Mouse (Mus musculus) liver, postnatal 0 days (tissue): ENCODE measurements around the gene Rnf41. TPM values are rescaled to one million over a fixed set of nuclear protein-coding genes. Genes with fewer than 3 reads are reported as not detected.

ENCODE experiments used
- ATAC-seq: fragments of 200-750 bp; cut with Nextera tagmentation; 2 replicates; pipeline ENCODE4 v1.8.0; 2017; ENCODE audit warnings: mild to moderate bottlenecking, moderate library complexity
- DNase-seq: peaks from one replicate; pipeline ENCODE4 v3.0.0-alpha.2; 2016
- H3K27ac ChIP-seq: fragments of 300-500 bp; sonication (generic); 2 replicates; pipeline ENCODE4 v1.5.1; 2014; ENCODE audit warnings: antibody characterized with exemption, moderate library complexity, mild to moderate bottlenecking, low read depth
- H3K27me3 ChIP-seq: fragments of 300-500 bp; sonication (generic); 2 replicates; pipeline ENCODE4 v1.6.1; 2014; ENCODE audit warnings: low read length, control low read depth, mixed read lengths; ENCODE audit not compliant: insufficient read depth
- H3K36me3 ChIP-seq: fragments of 300-500 bp; sonication (generic); replicated peaks from 2 replicates; pipeline ENCODE4 v1.6.1; 2014; ENCODE audit warnings: mild to moderate bottlenecking, control low read depth, low read length, moderate library complexity, mixed read lengths; ENCODE audit not compliant: insufficient read depth
- H3K4me1 ChIP-seq: fragments of 300-500 bp; sonication (generic); 2 replicates; pipeline ENCODE4 v1.6.1; 2014; ENCODE audit warnings: antibody characterized with exemption, mild to moderate bottlenecking, control low read depth; ENCODE audit not compliant: insufficient read depth
- H3K4me2 ChIP-seq: fragments of 300-500 bp; sonication (generic); 2 replicates; pipeline ENCODE4 v1.6.1; 2014; ENCODE audit warnings: low read depth, mild to moderate bottlenecking, low read length, moderate library complexity, mixed read lengths
- H3K4me3 ChIP-seq: fragments of 300-500 bp; sonication (generic); 2 replicates; pipeline ENCODE4 v1.5.1; 2014; ENCODE audit warnings: low read depth, low read length
- H3K9ac ChIP-seq: fragments of 300-500 bp; sonication (generic); replicated peaks from 2 replicates; pipeline ENCODE4 v1.6.1; 2014; ENCODE audit warnings: mild to moderate bottlenecking, moderate library complexity
- H3K9me3 ChIP-seq: fragments of 300-500 bp; sonication (generic); 2 replicates; pipeline ENCODE4 v1.6.1; 2016; ENCODE audit warnings: mild to moderate bottlenecking, control low read depth, low read length, mixed read lengths
- CTCF ChIP-seq: sonication (generic); IDR thresholded peaks from 2 replicates; pipeline ENCODE4 v1.5.1; 2016; ENCODE audit warnings: antibody characterized with exemption, low read depth
- EP300 ChIP-seq: IDR thresholded peaks from 2 replicates; pipeline ENCODE4 v1.6.1; 2016; ENCODE audit warnings: antibody characterized with exemption, low read depth, mild to moderate bottlenecking
- WGBS: fragments of 180-500 bp; shearing (Covaris S2); extraction: QIAGEN DNeasy Blood & Tissue Kit; methylation state at CpG from one replicate; pipeline ENCODE4 v1.1.7; 2014; ENCODE audit not compliant: insufficient replicate concordance; 5-methylcytosine and 5-hydroxymethylcytosine counted together
- polyA plus RNA-seq: library from polyadenylated mRNA; unstranded; fragments of >200 nt; fragmentation: Nextera tagmentation; extraction: Ambion mirVana; gene quantifications from 2 replicates; pipeline ENCODE4 v1.2.1, GENCODE M21; 2015

Rnf41 gene
- polyA plus RNA-seq, 1 experiment from 2014 or later = 7.2 TPM

GRCm38 (mm10) chr10:128451014-128451413, 39.6 kb downstream of the Rnf41 start:
- H3K4me1 ChIP-seq = no peaks in the 10 kb centered on the region
- H3K36me3 ChIP-seq = no peaks in the 10 kb centered on the region
- DNase-seq = no peak
- H3K9ac ChIP-seq = no peak overlapping the region
- no peak for ATAC-seq
- no peak overlapping the region for H3K4me2 ChIP-seq
- no peak overlapping the region for H3K4me3 ChIP-seq
- no peaks in the 10 kb centered on the region for H3K27me3 ChIP-seq
- H3K27ac ChIP-seq = no peak overlapping the region
- 77% methylated on average over 6 of the region's 6 CpGs for WGBS
- H3K9me3 ChIP-seq = no peaks in the 10 kb centered on the region
- no peak for TF ChIP-seq EP300
- no peak for TF ChIP-seq CTCF

DNA sequence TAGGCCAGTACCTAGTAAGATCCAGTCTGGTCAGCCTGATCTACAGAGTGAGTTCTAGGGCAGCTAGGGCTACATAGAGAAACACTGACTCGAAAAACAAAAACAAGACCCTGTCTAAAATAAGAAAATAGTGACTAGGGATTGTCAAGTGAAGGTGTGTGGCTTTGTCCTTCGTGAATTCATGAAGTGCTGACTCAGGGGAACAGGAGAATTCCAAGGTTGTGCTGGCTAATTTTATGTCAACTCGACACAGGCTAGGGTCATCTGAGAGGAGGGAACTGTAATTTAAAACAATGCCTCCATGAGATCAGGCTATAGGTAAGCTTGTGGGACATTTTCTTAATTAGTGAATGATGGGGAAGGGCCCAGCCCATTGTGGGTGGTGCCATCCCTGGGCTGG, 43.0 kb downstream of the Rnf41 start:
- Histone ChIP-seq H3K27me3 (no peaks in the 10 kb centered on the region), H3K36me3 (no peaks in the 10 kb centered on the region), H3K4me1 (no peaks in the 10 kb centered on the region), H3K4me2 (no peak overlapping the region), H3K9ac (no peak overlapping the region), H3K4me3 (no peak overlapping the region), H3K9me3 (no peaks in the 10 kb centered on the region), H3K27ac (no peak overlapping the region)
- ATAC-seq = no peak
- TF ChIP-seq CTCF (no peak), EP300 (no peak)
- no peak for DNase-seq
- 64% methylated on average over 3 of the region's 3 CpGs for whole genome bisulfite sequencing

- H3K4me1 ChIP-seq = peaks cover 2% of the 10 kb centered on the region; the same call in 1 of the 2 replicates
- TF ChIP-seq CTCF (peak; percentile 80), EP300 (no peak)
- no peak overlapping the region for H3K27ac ChIP-seq
- H3K4me2 ChIP-seq = peak overlapping the region; percentile 40
- 0 out of 2 replicates have a peak overlapping the region, but pooled peaks have one; percentile 16 for H3K9ac ChIP-seq
- H3K9me3 ChIP-seq = no peaks in the 10 kb centered on the region
- no peaks in the 10 kb centered on the region for H3K36me3 ChIP-seq
- ATAC-seq = no peak
- H3K27me3 ChIP-seq = no peaks in the 10 kb centered on the region
- peak; percentile 80 for DNase-seq
- 4% methylated on average over 6 of the region's 6 CpGs for WGBS
- no peak overlapping the region for H3K4me3 ChIP-seq
These were observed 43.8 kb downstream of the Rnf41 start for GRCm38 (mm10) chr10:128455280-128455679.

- Histone ChIP-seq H3K9me3 (no peaks in the 10 kb centered on the region), H3K4me1 (peaks cover 10% of the 10 kb centered on the region; the same call in 1 of the 2 replicates), H3K4me2 (no peak overlapping the region; the same call in 1 of the 2 replicates), H3K27ac (no peak overlapping the region), H3K9ac (no peak overlapping the region), H3K4me3 (no peak overlapping the region), H3K36me3 (peaks cover 9% of the 10 kb centered on the region; the same call in 1 of the 2 replicates), H3K27me3 (no peaks in the 10 kb centered on the region)
- DNase-seq = no peak
- no peak for TF ChIP-seq EP300
- TF ChIP-seq CTCF = no peak
- WGBS = 89% methylated on average over 6 of the region's 6 CpGs
- no peak for ATAC-seq
These were observed 46.2 kb downstream of the Rnf41 start for GRCm38 (mm10) chr10:128457676-128458075.

DNA sequence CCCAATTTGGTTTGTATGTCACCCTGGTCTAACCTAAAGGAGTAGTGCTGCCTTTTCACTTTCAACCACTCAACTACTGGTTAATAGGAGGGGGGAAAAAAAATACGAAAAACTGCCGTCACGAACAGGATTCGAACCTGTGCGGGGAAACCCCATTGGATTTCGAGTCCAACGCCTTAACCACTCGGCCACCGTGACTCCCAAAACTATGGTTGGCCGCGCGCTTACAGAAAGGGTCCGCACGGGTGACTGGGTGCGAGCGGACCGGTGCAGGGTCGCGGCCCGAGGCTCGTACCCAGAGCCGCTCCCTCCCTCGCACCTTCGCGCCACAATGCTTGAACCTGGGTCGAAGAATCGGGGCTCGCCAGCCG, 46.9 kb downstream of the Rnf41 start:
- Histone ChIP-seq H3K27me3 (no peaks in the 10 kb centered on the region), H3K4me3 (peak overlapping the region; percentile 86), H3K9me3 (no peaks in the 10 kb centered on the region), H3K27ac (peak overlapping the region; percentile 96), H3K4me1 (peaks cover 10% of the 10 kb centered on the region; the same call in 1 of the 2 replicates), H3K36me3 (peaks cover 15% of the 10 kb centered on the region), H3K9ac (peak overlapping the region; percentile 93), H3K4me2 (peak overlapping the region; percentile 89)
- TF ChIP-seq CTCF (no peak), EP300 (no peak)
- under 1% methylated on average over 29 of the region's 29 CpGs for WGBS
- peak; percentile 93 for DNase-seq
- peak; percentile 53 for ATAC-seq

- Histone ChIP-seq H3K9ac (peak within 1 kb of the TSS; percentile 93), H3K36me3 (peaks cover 20% of the 10 kb centered on the region), H3K9me3 (no peaks in the 10 kb centered on the region), H3K4me1 (peaks cover 10% of the 10 kb centered on the region; the same call in 1 of the 2 replicates), H3K4me2 (peak within 1 kb of the TSS; percentile 89), H3K4me3 (peak within 1 kb of the TSS; percentile 86), H3K27me3 (no peaks in the 10 kb centered on the region), H3K27ac (peak within 1 kb of the TSS; percentile 96)
- WGBS = under 1% methylated on average over 41 of the region's 86 CpGs
- DNase-seq (peak; percentile 92), ATAC-seq (peak; percentile 85)
- TF ChIP-seq EP300 = no peak
- TF ChIP-seq CTCF = peak; percentile 38
These were observed 47.4 kb downstream of the Rnf41 start, which contains the start of gene Smarcc2 for GRCm38 (mm10) chr10:128458719-128459408. Gene Smarcc2, plus strand, starts transcription at chr10:128459248.
